Mouse (Mus musculus) gastrocnemius, postnatal 36 days (tissue): Measurements from ENCODE around the gene Try5. TPM values are rescaled to one million over a fixed set of nuclear protein-coding genes. Genes with fewer than 3 reads are reported as not detected.
"Not testable (repeated sequence)": the region's sequence is repeated elsewhere in the genome, so short reads cannot be mapped to it uniquely, and the experiment has no call there.

Experiments
- DNase-seq, 2 experiments: peaks; one replicate each; pipeline ENCODE4 v3.0.0; 2022
- intact Hi-C: fragments of 180-260 bp; cut with DNase I; formaldehyde crosslinking; loops from one replicate; pipeline ENCODE4 v1.15.1; 2025
- long read RNA-seq, 2 experiments: library from polyadenylated mRNA; stranded (forward); transcript quantifications; one replicate each; pipeline ENCODE4 v2.0.0; 2021
- total RNA-seq, 2 experiments: library from RNA; stranded (reverse); gene quantifications; 2 replicates each; pipeline ENCODE4 v1.2.3; 2021

The Try5 gene
- not detected for total RNA-seq
- long read RNA-seq, experiment 1 = 0 reads
- long read RNA-seq, experiment 2 = 0 reads

DNA sequence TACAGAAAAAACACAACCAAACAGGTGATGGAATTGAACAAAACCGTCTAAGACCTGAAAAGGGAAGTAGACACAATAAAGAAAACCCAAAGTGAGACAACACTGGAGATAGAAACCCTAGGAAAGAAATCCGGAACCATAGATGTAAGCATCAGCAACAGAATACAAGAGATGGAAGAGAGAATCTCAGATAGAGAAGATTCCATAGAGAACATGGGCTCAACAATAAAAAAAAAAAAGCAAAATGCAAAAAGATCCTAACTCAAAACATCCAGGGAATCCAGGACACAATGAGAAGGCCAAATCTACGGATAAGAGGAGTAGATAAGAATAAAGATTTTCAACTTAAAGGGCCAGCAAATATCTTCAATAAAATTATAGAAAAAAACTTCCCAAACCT is at the start of gene Try5:
Gene Try5 (minus strand): TSS at position 101 of the 400 bp plus-strand sequence.
- intact Hi-C loops, DNase-seq: not testable (repeated sequence)

DNA sequence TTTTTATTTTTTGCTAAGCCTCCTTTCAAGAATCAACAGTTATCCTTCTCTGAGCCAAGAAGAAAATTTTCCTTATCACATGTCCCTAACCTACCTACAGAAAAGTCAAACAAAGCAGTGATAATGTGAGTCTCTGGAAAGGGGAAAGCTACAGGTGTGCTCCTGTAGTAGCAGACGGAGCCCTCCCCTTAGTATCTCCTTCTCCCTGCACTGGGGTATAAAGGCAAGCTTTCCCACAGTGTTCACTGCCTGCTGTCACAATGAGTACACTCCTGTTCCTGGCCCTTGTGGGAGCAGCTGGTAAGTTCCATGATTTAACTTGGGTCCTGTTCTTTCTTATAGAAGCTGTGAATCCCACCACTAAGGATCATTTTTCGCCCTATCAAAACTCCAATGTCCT is 37.3 kb upstream of the Try5 start, which contains the start of gene Try10:
Gene Try10 (plus strand): TSS at position 174 of the 400 bp plus-strand sequence.
- intact Hi-C loops = loop anchor here (2.0 kb wide), 1 partner anchor 65 kb away; no protein-coding TSS in a partner anchor
- DNase-seq = no peak

DNA sequence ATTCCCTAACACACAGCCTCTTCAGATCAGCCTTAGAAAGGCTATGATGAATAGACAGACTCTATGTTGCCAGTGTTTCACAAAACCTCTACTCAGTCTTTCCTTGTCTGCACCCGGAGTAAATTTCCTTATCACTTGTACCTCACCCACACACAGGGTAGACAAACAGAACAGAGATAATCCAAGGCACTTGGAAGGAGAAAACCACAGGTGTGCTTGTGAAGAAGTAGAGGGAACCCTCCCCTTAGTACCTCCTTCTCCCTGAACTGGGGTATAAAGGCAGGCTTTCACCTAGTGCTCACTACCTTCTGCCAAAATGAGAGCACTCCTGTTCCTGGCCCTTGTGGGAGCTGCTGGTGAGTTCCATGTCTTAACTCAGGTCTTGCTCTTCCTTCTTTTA is 14.7 kb downstream of the Try5 start, which contains the start of gene Try4:
Gene Try4 (plus strand): TSS at position 301 of the 400 bp plus-strand sequence.
- intact Hi-C loops = no loop called here

DNA sequence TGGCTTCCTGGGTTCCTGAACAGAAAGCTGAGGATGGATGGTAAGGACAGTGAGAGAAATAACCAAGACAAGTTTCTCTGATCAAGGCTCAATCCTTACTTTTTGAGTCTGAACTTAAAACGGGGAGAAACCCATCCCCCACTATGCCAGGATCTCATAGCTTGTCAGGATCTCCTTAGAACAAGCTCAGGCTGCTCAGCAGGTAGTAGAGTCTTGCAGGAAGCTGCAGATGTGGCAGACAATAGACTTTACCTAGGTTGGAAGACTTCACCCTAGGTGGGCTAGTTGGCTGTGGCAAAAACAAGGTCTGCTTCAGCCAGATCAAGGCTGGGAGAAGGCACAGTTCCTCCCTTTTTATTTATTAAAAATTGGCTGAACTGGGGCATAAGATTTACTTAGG is 18.4 kb downstream of the Try5 start:
- no peak for DNase-seq
- intact Hi-C loops = no loop called here

More for the DNA sequence above, 14.7 kb downstream of the Try5 start, which contains the start of gene Try4:
- DNase-seq = no peak

DNA sequence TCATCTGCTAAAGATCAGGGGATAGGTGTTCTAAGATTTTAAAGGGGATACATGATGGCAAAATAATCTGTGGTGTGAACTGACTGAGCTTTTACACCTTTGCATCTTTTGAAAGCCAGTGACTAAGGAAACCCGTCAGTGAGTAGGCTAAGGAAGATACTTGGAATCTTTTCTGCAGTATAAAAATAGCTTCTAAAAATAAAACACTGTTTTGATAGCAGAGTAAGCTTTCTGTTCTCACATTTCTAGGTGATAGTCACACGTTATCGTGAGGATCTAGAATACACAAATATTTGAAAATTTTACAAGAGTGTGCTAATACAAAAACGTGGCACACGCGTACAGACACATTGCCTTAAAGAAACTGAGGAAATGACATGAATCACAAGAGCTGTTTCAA is 50.5 kb downstream of the Try5 start:
- DNase-seq = no peak
- intact Hi-C loops = no loop called here

DNA sequence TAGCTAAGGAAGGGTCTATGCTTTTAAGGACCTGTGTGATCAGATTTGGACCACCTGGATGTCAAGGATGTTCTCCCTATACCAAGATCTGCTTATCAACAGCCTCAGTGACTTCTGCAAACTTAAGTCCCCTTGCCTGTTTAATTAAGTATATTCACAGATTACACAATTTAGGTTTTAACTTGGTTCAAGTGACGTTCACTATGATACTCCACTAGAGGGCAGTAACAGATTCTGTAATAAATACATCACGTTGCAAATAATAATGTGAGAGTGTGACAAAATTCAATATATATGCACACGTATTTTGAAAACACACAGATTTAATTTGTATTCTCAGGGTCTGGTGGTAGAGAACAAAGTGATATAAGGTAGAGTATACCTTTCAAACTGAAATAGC is 53.8 kb downstream of the Try5 start:
- intact Hi-C loops = no loop called here
- no peak for DNase-seq

Other genes with a start within 250 kb of the Try5 start
- gene Try4, start 14.6 kb downstream of the Try5 start, total RNA-seq = not detected
- not detected for gene Try10, start 37.3 kb upstream of the Try5 start, total RNA-seq
- not detected for gene Prss3, start 60.8 kb upstream of the Try5 start, total RNA-seq
- gene Gm5771, start 75.5 kb upstream of the Try5 start, total RNA-seq = not detected
- not detected for gene Gm10334, start 129.3 kb upstream of the Try5 start, total RNA-seq
- gene Prss1, start 142.1 kb upstream of the Try5 start, total RNA-seq = not detected
- gene Prss2, start 204.9 kb upstream of the Try5 start, total RNA-seq = not detected